Mouse (Mus musculus) thymus, postnatal 0 days (tissue): ENCODE measurements around the gene Ankrd45. TPM values are rescaled to one million over a fixed set of nuclear protein-coding genes. Genes with fewer than 3 reads are reported as not detected.
A peak's percentile ranks its signal among the peaks of the same experiment; 100 is the strongest.
"Not testable (repeated sequence)": the region's sequence is repeated elsewhere in the genome, so short reads cannot be mapped to it uniquely, and the experiment has no call there.

Experiments used
- DNase-seq: peaks from one replicate; pipeline ENCODE4 v3.0.0-alpha.2; 2015; ENCODE audit warnings: low spot score
- polyA plus RNA-seq: library from polyadenylated mRNA; unstranded; fragments of >200 nt; fragmentation: Nextera tagmentation; extraction: Ambion mirVana; gene quantifications from 2 replicates; pipeline ENCODE4 v1.2.1, GENCODE M21; 2015

Ankrd45 gene
- polyA plus RNA-seq = 0.21 and 0.29 TPM in 2 replicates

GRCm38 (mm10) chr1:161142531-161143159 lies at the start of gene Ankrd45:
Ankrd45 (plus strand) TSS chr1:161142691.
- peak; percentile 52 for DNase-seq

GRCm38 (mm10) chr1:161099721-161100405 lies 42.6 kb upstream of the Ankrd45 start:
- no peak for DNase-seq

- DNase-seq = no peak
Observed at GRCm38 (mm10) chr1:161103842-161104241, 38.6 kb upstream of the Ankrd45 start.

- no peak for DNase-seq
Observed at GRCm38 (mm10) chr1:161109216-161109615, 33.3 kb upstream of the Ankrd45 start.

- DNase-seq = no peak
Observed at GRCm38 (mm10) chr1:161114591-161114990, 27.9 kb upstream of the Ankrd45 start.

GRCm38 (mm10) chr1:161122661-161123418 lies 19.7 kb upstream of the Ankrd45 start:
- DNase-seq = no peak

GRCm38 (mm10) chr1:161126461-161126860 lies 16.0 kb upstream of the Ankrd45 start:
- no peak for DNase-seq

- DNase-seq = peak; percentile 96
Observed at GRCm38 (mm10) chr1:161130726-161131664, 11.5 kb upstream of the Ankrd45 start, which contains the start of gene Klhl20. Klhl20 (minus strand) TSS chr1:161131511.

- no peak for DNase-seq
Observed at GRCm38 (mm10) chr1:161139496-161139895, 3.0 kb upstream of the Ankrd45 start.

GRCm38 (mm10) chr1:161140026-161140762 lies 2.3 kb upstream of the Ankrd45 start:
- no peak for DNase-seq

- no peak for DNase-seq
Observed at GRCm38 (mm10) chr1:161143216-161143615, 725 bp downstream of the Ankrd45 start.

- DNase-seq = not testable (repeated sequence)
Observed at GRCm38 (mm10) chr1:161145611-161146010, 3.1 kb downstream of the Ankrd45 start.

GRCm38 (mm10) chr1:161147888-161148287 lies 5.4 kb downstream of the Ankrd45 start:
- DNase-seq = no peak

GRCm38 (mm10) chr1:161151098-161151497 lies 8.6 kb downstream of the Ankrd45 start:
- DNase-seq = no peak

GRCm38 (mm10) chr1:161156546-161156945 lies 14.1 kb downstream of the Ankrd45 start:
- DNase-seq = peak; percentile 9

GRCm38 (mm10) chr1:161159214-161159613 lies 16.7 kb downstream of the Ankrd45 start, which contains the start of gene Tex50:
Tex50 (minus strand) TSS chr1:161159314.
- DNase-seq = no peak

GRCm38 (mm10) chr1:161160266-161160665 lies 17.8 kb downstream of the Ankrd45 start:
- no peak for DNase-seq

GRCm38 (mm10) chr1:161170651-161171050 lies 28.2 kb downstream of the Ankrd45 start:
- peak; percentile 81 for DNase-seq

GRCm38 (mm10) chr1:161180674-161181073 lies 38.2 kb downstream of the Ankrd45 start:
- DNase-seq = peak; percentile 74

GRCm38 (mm10) chr1:161182386-161182785 lies 39.9 kb downstream of the Ankrd45 start:
- DNase-seq = no peak
